Mouse (Mus musculus) telencephalon, adult 2 months (tissue): Measurements from ENCODE around the gene Hist2h4.
"Not testable (repeated sequence)": the region's sequence is repeated elsewhere in the genome, so short reads cannot be mapped to it uniquely, and the experiment has no call there.

Experiments
- DNase-seq: peaks from one replicate; pipeline ENCODE4 v3.0.0-alpha.2; 2011; ENCODE audit warnings: low read depth, low spot score

The Hist2h4 gene

GRCm38 (mm10) chr3:96226695-96227648, 36.1 kb downstream of the Hist2h4 start:
- DNase-seq, result no peak

GRCm38 (mm10) chr3:96225421-96225820, 37.7 kb downstream of the Hist2h4 start:
- DNase-seq, result no peak

- no peak for DNase-seq
Observed at GRCm38 (mm10) chr3:96222774-96223173, 40.3 kb downstream of the Hist2h4 start.

GRCm38 (mm10) chr3:96221640-96222038, 41.5 kb downstream of the Hist2h4 start:
- no peak for DNase-seq

- peak; percentile 97 for DNase-seq
Observed at GRCm38 (mm10) chr3:96220765-96221639, 42.1 kb downstream of the Hist2h4 start, which contains the start of the genes Hist2h2ac and Hist2h2be. Hist2h2ac (minus strand) TSS chr3:96220880. Hist2h2be (plus strand) TSS chr3:96221119.

- not testable (repeated sequence) for DNase-seq
Observed at GRCm38 (mm10) chr3:96220131-96220764, 42.9 kb downstream of the Hist2h4 start.

- DNase-seq, result peak; percentile 98
Observed at GRCm38 (mm10) chr3:96219661-96220130, 43.4 kb downstream of the Hist2h4 start, which contains the start of the genes Bola1 and Hist2h2ab. Bola1 (minus strand) TSS chr3:96219709. Hist2h2ab (plus strand) TSS chr3:96219865.

GRCm38 (mm10) chr3:96219191-96219641, 43.9 kb downstream of the Hist2h4 start:
- no peak for DNase-seq
